Mouse (Mus musculus) cerebellum, adult (tissue): Measurements from ENCODE around the gene Synj2.
A peak's percentile ranks its signal among the peaks of the same experiment; 100 is the strongest.

Experiments used
- ATAC-seq: cut with Nextera tagmentation; 2 replicates; pipeline ENCODE4 v1.9.2; 2017; ENCODE audit warnings: mild to moderate bottlenecking, moderate library complexity, mixed read lengths; ENCODE audit not compliant: insufficient number of reproducible peaks, low FRiP score, low TSS enrichment

Gene Synj2

DNA sequence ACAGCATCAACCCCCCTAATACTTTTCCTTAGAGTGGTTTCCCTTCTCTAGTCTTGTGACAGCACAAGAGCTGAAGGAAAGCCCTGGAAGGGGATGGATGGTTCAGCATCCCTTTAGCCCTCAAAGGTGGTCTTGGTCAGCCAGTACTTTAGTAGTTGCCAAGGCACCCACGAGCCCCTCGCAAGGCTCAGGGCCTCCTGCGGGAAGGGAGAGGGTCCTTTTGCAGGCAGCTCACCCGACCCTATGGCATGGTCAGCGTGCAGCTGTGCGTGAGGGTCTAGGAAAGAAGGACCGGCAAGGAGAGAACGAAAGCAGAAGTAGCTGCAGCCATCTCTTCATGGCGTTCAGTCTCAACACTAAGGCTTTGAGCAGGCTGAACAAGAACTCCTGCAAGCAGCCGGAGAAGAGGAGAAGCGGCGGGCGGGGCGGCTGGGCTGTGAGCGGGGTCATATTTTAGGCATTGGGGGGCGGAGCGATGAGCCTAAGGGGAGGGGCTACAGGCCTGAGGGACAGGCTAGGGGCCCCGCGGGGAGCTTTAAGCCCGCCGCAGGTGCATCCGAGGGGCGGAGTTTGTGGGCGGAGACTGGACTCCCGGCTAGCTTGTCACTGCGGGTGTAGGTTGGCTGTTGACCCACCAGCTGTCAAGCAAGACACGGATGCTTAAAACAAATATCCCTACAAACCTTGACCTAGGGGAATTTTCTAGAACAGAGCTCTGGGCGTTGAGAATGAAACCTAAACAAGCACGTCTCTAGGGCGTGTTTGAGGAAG is 6.3 kb upstream of the Synj2 start:
- peak; percentile 53; the same call in 1 of the 2 replicates for ATAC-seq

DNA sequence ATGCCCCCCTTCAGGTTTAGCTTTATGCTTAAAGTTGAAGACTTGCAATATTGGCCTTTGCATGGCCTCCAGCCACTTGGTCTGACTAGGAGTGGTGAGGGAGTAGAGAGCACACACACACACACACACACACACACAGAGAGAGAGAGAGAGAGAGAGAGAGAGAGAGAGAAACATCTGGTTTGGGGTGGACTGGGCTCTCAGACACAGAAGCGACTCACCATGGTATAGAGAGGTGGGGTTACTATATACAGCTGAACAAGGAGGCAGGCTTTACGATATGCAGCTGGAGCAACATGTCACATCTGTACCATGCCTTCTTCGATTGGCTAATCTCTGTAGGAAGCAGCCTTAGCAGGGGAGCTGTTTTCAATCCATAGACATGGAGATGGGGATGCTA is 5.4 kb upstream of the Synj2 start:
- no peak for ATAC-seq

DNA sequence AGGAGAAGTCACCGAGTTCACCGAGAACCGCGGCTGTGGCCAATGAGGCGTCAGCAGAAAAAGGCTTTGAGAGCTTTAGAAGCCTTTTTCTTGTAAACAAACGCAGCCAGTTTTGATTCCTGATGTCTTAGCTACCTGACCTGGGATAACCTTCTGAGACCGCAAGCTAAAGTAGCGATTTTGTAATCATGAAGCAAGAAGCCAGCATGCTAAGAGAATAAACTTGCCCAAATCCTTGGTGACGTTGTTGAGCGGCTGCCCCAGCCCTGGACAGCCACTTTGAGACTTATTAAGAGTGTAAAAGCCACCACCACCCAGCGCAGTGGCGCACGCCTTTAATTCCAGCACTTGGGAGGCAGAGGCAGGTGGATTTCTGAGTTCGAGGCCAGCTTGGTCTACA is 4.8 kb upstream of the Synj2 start:
- no peak for ATAC-seq

- ATAC-seq, result no peak
Measured at GRCm38 (mm10) chr17:5937441-5937840, 3.6 kb upstream of the Synj2 start.

- ATAC-seq, result no peak
Measured at GRCm38 (mm10) chr17:5939871-5940270, 1.2 kb upstream of the Synj2 start.

DNA sequence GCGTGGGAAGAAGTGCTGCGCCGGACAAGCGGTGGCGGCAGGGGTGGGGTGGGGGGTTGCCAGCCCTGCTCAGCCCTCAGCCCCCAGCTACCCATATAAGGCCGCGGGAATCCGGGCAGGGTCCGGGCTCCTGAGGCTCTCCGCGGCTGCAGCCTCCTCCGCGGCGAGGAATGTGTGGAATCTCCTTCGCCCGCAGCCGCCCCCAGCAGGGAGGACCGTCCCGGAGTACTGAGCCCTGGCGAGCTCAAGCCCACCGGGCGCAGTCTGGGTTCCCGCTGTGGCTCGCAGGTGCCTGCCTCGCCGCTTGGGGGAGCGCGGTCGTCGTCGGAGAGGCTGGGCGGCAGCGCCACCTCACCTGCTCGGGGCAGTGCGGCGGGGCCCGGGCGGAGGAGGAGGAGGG is 288 bp upstream of the Synj2 start:
- ATAC-seq, result peak; percentile 76

- no peak for ATAC-seq
Measured at GRCm38 (mm10) chr17:5942156-5942555, 1.1 kb downstream of the Synj2 start.

DNA sequence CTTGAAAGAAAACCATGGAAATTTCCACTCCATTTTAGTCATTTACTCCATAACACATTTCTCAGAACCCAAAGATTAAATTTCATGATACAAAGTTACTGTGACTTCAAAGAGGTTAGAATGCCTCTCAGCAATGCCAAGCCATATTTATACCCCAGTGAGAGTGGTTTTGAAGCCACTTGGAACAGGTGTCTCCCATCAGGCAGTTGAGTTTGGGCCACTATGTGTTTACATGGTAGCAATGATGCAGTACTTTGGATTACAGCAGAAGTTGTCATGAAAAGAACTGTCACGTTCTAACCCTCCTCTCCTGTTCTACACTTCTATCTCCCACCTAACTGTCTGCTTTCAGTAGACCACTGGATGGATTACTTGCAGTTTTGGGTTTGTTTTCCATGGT is 2.0 kb downstream of the Synj2 start:
- ATAC-seq, result no peak

DNA sequence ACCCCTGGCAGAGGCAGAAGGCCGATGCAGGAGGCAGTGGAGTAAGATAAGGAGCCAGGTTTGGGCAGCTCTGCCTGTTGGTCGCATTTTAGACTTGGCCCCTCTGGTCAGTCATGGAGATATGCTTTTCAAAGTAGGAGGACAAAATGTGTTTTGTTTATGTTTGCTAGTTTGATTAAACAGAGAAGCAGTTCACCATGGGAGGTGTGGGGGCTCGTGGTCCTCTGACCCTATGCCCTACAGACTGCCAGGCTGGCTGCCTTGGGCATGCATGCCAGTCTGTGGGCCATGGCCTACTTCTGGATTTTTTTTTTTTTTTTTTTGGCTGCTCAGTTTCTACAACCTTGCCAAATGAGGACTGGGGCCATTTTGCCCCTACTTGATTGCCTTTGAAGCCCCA is 6.0 kb downstream of the Synj2 start:
- no peak for ATAC-seq

DNA sequence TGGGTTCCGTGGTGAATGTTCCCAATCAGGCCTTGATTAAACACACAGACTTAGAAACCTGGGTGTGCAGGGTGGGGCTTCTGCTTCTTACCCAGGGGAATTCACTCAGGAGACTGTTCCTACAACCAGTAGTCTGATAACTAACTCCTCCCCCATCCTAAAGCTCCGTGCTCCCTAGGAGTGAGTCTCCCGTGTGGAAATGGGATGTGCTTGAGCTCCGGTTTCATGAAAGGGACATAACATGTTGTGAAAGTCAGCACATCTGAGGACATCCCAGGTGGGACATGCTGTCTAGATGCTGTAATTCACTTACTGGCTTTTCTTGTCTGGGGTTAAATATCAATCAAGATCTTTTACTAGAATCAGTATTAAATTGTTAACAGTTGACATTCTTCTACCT is 11.4 kb downstream of the Synj2 start:
- ATAC-seq, result no peak

DNA sequence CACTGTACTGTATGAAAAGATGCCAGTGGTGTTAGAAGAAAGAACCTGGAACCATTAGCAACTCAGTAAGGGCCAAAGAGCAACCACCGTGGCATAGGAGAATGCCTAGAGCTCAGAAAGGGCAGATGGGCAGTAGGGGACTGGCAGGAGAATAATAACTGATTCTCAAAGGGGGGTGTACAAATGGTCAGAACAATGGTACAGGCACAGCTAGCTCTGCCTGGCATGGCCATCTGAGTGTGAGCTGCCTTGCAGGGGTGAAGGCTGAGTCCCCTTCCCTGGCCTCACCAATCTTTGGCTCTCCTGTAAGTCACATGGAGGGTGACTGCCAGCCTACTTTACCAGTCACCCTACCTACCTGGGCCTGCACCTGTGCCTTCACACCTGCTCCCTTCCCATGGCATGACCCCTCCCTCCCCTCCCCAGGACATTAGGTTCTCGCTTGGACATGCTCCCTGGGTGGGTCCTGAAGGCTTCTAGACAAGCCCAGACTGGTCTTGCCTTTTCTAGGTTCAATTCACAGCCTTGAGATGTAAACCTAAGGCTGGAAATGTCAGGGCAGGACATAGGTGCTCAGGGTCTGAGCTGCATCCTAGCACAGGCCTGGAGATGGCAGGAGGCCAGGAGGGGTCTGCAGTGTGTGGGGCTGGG is 15.4 kb downstream of the Synj2 start:
- no peak for ATAC-seq

DNA sequence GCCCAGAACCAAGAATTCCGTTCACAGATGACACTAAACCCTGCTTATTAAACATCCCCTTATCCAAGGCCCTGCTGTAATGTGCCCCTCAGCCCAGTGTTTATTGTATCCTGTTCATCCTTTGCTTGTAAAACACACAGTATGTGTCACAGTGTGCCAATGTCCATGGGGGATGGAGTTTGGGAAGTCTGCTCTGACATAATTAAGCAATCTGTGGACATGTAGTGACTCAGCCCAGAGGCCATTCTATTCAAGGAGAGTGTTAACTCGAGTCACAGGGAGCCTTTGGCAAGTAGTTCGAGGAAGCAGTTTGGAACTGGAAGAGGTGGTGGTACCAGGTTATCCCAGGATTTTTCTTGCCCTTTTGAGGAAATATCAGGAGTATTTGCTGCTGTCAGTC is 16.0 kb downstream of the Synj2 start:
- no peak for ATAC-seq

- no peak for ATAC-seq
Measured at GRCm38 (mm10) chr17:5958229-5958628, 17.1 kb downstream of the Synj2 start.

DNA sequence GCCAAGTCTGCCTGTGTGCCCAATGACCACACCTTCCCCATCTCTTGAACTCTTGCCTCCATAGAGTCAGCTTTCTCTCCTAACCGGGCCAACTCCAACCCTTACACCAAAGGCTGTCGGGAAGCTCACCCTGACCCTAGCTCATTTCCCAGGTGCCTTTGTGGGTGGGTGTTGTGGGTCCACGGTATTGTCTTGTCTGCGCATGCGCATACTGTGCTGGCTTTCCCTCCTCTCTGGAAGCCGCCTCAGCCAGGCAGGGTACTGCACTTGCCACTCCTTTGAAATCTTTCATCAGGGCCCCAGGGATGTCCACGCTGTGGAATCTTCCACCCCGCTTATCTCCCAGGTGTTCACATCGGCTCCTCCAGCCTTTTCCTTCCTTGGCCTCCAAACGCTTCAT is 17.6 kb downstream of the Synj2 start:
- no peak for ATAC-seq

GRCm38 (mm10) chr17:5959096-5959495 is 18.0 kb downstream of the Synj2 start:
- no peak for ATAC-seq

DNA sequence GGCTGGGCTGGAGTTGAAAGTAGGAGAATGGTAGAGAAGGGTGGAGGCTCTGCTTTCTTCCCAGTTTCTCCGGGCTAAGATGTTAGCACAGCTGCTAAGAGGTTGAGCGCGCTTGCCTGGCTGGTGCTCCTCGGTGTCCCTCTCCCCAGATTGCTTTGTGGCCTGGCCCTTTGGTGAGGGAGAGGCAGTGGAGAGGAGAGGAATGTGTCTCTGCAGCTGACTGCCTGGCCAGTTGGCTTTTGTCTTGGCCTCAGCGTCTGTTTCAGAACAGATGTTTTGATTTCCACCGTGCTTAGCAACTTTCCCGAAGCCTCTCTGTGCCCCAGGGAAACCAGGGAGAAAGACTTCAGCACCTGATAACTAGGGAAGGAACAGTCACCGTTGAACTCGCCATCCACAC is 18.7 kb downstream of the Synj2 start:
- no peak for ATAC-seq

GRCm38 (mm10) chr17:5963766-5964165 is 22.7 kb downstream of the Synj2 start:
- no peak for ATAC-seq

DNA sequence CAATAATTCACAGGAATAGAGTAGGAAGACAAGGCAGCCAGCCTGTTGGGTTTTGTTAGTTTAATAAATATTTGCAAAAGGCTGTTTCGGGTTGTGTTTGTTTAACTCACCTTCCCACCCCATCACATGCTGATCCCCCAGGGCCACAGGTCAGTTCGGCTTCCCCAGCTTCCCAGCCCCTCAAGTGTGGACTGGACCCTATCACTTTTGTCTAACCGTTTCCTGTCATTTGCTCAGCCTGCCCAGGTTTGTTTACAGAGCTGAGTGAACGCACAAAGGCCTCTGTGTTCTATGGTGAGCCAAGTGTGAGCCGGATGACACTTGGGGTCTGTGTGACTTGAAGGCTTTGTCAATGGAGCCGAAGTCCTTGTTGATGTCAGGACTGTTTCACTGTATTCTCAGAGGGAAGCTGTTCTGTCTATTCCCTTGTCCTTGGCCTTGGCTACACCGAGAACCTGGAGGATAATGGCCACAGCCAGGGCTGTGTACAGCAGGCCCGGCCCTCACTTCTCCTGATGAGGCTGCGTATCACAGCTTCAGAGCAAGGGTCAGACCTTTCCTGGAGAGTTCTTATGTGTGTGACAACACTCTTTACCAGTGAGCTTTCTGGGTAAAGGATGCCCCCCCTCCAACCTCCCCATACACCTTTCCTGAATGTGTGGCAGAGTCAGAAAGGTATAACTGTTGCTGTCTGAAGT is 24.2 kb downstream of the Synj2 start:
- ATAC-seq, result no peak

DNA sequence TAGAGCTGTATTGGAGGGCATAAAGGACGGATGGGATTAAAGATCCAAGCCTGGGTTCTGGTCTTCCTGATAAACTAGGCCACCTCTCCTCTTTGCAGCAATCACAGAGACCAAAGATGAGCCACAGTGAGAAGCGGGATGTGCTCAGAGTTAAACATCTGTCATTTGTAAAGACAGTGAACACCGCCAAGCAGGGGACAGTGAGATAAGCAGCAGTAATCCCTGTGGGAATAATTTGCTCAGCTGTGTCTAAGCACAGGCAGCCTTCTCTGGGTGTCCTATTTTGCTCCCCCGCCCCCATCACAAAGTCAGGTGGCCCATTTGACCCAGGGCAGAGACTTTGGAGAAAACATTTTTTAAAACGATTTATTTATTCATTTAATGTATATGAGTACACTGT is 25.6 kb downstream of the Synj2 start:
- ATAC-seq, result no peak

- no peak for ATAC-seq
Measured at GRCm38 (mm10) chr17:5968562-5968961, 27.5 kb downstream of the Synj2 start.

DNA sequence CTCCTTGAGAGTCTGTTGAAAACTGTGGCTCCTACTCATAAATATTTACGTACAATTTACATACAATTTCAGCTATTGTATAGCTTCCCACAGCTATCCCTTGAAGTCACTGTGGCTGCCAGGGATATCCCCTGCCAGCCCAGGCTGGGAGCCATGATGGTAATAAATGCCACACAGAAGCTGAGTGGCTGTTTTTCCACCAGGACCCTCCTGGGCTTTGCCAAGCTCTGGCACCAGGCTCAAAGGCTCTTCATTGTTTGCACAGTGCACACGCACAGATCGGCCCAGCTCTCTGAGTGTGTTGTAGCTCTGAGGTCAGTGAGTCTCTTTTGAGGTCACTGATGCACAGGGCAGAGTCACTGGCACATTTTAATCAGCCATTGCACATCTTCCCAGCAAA is 28.2 kb downstream of the Synj2 start:
- no peak for ATAC-seq
